14 mouse cellular contexts compared by ENCODE assay signal in genomic region chr9:102496481-102497041, GRCm38 (mm10). TPM values are rescaled to one million over a fixed set of nuclear protein-coding genes. Genes with fewer than 3 reads are reported as not detected.
DNase-seq lines count a peak whose midpoint lies in the region; ATAC-seq and TF ChIP-seq lines count a peak whose summit lies in the region.
"Had no signal": no experiment of that assay in that cellular context is flagged by ENCODE, and none has a peak within 500 bp of the region (broad histone marks: within the 10 kb centered on the region; RNA-seq: fewer than 3 reads in every experiment).

No protein-coding gene starts in this region.

- H3K4me1 ChIP-seq in lung, embryonic 14.5 days (ENCODE audit: insufficient read depth) = no peaks in the 10 kb centered on the region
- H3K4me1 ChIP-seq: midbrain, embryonic 15.5 days; neural tube, embryonic 15.5 days had no signal

- 67% methylated on average over 3 of the region's 3 CpGs for WGBS in lung, embryonic 14.5 days

- DNase-seq in cerebellum, adult 11-12 months = peak; percentile 2
- DNase-seq in lung, embryonic 14.5 days = peak; percentile 23
- no peak for DNase-seq in lung, postnatal 36 days
- DNase-seq in left cerebral cortex, adult 11 months (ENCODE audit: low spot score) = peak; percentile 46
- peak; percentile 45 for DNase-seq in right cerebral cortex, postnatal 25 days
- DNase-seq in spleen, adult 12 weeks (ENCODE audit: low spot score) = no peak
- DNase-seq: heart, postnatal 36 days; kidney, postnatal 4 days; lung, postnatal 10 days had no signal

- H3K27me3 ChIP-seq in lung, embryonic 14.5 days (ENCODE audit: insufficient read depth, low read length) = no peaks in the 10 kb centered on the region
- H3K27me3 ChIP-seq: midbrain, embryonic 15.5 days; neural tube, embryonic 15.5 days had no signal

- H3K4me3 ChIP-seq in lung, embryonic 14.5 days (ENCODE audit: low read depth, low read length) = no peak overlapping the region
- H3K4me3 ChIP-seq: midbrain, embryonic 15.5 days; neural tube, embryonic 15.5 days had no signal

- H3K27ac ChIP-seq in lung, embryonic 14.5 days (ENCODE audit: low read depth) = no peak overlapping the region
- H3K27ac ChIP-seq: midbrain, embryonic 15.5 days; neural tube, embryonic 15.5 days had no signal

- no peaks in the 10 kb centered on the region for H3K36me3 ChIP-seq in lung, embryonic 14.5 days (ENCODE audit: insufficient read depth)
- H3K36me3 ChIP-seq: midbrain, embryonic 15.5 days; neural tube, embryonic 15.5 days had no signal

- ATAC-seq in cerebellum, adult (ENCODE audit: insufficient number of reproducible peaks, low FRiP score, low TSS enrichment) = no peak
- no peak for ATAC-seq in lung, embryonic 14.5 days (ENCODE audit: insufficient read depth)
- no peak for ATAC-seq in megakaryocyte progenitor cell, adult 5-6 weeks (replicated peaks; ENCODE audit: poor library complexity)
- ATAC-seq: midbrain, embryonic 15.5 days had no signal

- no peak overlapping the region for H3K4me2 ChIP-seq in lung, embryonic 14.5 days
- H3K4me2 ChIP-seq: liver, embryonic 11.5 days; midbrain, embryonic 15.5 days; neural tube, embryonic 15.5 days had no signal

- no peak for TF ChIP-seq CTCF in lung, embryonic 14.5 days (IDR thresholded peaks at IDR 0.05; ENCODE audit: low read depth)

- no peak overlapping the region for H3K9ac ChIP-seq in lung, embryonic 14.5 days
- H3K9ac ChIP-seq: midbrain, embryonic 15.5 days; neural tube, embryonic 15.5 days had no signal

- H3K9me3 ChIP-seq in lung, embryonic 14.5 days (ENCODE audit: low read depth, low read length) = no peaks in the 10 kb centered on the region
- H3K9me3 ChIP-seq: midbrain, embryonic 15.5 days; neural tube, embryonic 15.5 days had no signal

RNA-seq across cellular contexts. Expression of gene Ky, which starts 9.0 kb away (rescaled TPM):
- polyA plus RNA-seq in lung, embryonic 14.5 days (2014; fragmentation: Nextera tagmentation; extraction: Ambion mirVana) = 0.30 and 0.32 TPM in 2 replicates
- 0.02 TPM in 1 of 2 replicates, not detected in the other for total RNA-seq in megakaryocyte progenitor cell, adult 5-6 weeks (2015)
- total RNA-seq in megakaryocyte progenitor cell, adult 5-6 weeks (2017) = not detected in 2 replicates
- polyA plus RNA-seq: liver, embryonic 11.5 days had no signal

Comparison
In these comparisons a context has a peak if more than half of its experiments do, and no peak if none do; other contexts are left out.
1. DNase-seq: peak in cerebellum, adult 11-12 months (single experiment), lung, embryonic 14.5 days (single experiment), left cerebral cortex, adult 11 months (single experiment) and right cerebral cortex, postnatal 25 days (single experiment); none in lung, postnatal 36 days (single experiment) and spleen, adult 12 weeks (single experiment).